Mouse (Mus musculus): ENCODE results near the gene Rpia. TPM values are rescaled to one million over a fixed set of nuclear protein-coding genes. Genes with fewer than 3 reads are reported as not detected.

Gene Rpia
- total RNA-seq, 2 experiments from 2014 or later = 13.1 to 14.0 TPM

- intact Hi-C loops (cut with DNase I) = no loop called here
- DNase-seq (ENCODE audit: extremely low spot score in 1 of 2, low spot score in 2 of 2) = no peak
- Histone ChIP-seq H3K4me3 (no peak overlapping the region), H3K27ac (no peak overlapping the region)
- TF ChIP-seq CTCF (IDR thresholded peaks at IDR 0.05) = no peak
Observed at GRCm38 (mm10) chr6:70821566-70821965, 29.5 kb upstream of the Rpia start.

GRCm38 (mm10) chr6:70815471-70815870 lies 23.4 kb upstream of the Rpia start:
- TF ChIP-seq CTCF (IDR thresholded peaks at IDR 0.05) = no peak
- Histone ChIP-seq H3K27ac (no peak overlapping the region), H3K4me3 (no peak overlapping the region)
- no peak for DNase-seq (ENCODE audit: extremely low spot score in 1 of 2, low spot score in 2 of 2)
- intact Hi-C loops (cut with DNase I) = no loop called here

DNA sequence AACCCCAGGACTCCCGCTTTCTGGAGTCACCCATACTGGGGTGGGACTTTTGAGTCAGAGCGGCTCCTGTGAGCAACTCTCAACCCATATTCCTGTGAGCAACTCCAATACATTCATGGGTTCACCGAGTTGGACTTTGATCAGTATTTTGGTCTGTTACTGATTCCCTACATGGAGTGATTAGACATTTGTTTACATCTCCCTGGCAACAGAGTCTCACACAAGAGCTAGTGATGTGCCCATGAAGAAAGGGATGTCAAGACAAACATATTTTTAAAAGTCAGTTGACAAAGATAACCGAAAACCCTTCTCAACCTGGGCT lies 22.6 kb upstream of the Rpia start:
- no peak for DNase-seq (ENCODE audit: extremely low spot score in 1 of 2, low spot score in 2 of 2)
- no peak for TF ChIP-seq CTCF (IDR thresholded peaks at IDR 0.05)
- H3K4me3 ChIP-seq = no peak overlapping the region
- intact Hi-C loops (cut with DNase I) = no loop called here
- no peak overlapping the region for H3K27ac ChIP-seq

DNA sequence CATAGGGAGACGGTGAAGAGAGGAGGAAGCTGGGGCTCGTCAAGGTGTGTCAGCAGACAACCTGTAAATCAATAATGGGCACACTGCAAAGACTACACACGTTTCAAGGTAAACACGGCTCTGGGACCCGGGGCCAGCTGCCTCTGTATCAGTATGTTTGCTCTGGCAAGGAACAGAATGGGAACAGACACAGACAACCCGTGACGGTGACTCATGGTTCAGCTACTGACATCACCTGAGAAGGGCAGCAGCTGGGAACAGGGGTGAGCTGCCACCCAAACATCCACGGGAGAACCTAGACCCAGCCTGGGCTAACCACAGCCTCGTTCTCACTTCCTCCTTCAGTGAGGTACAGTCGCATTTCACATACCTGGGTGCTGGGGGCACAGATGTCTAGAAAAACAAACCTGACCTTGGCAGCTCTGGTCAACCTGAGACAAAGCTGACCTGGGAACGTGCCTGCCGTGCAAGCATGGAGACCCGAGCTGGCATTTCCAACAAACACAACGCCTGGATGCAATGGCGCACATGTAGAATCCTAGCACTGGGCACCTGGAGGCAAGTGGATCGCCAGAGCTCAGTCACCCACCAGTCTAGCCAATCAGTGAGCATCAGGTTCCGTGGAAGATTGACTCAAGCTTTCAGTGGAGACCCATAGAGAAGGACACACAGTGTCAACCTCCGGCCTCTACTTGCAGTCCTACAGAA lies 22.0 kb upstream of the Rpia start:
- H3K27ac ChIP-seq = no peak overlapping the region
- DNase-seq (ENCODE audit: extremely low spot score in 1 of 2, low spot score in 2 of 2) = no peak
- TF ChIP-seq CTCF (IDR thresholded peaks at IDR 0.05) = no peak
- H3K4me3 ChIP-seq = no peak overlapping the region
- intact Hi-C loops (cut with DNase I) = loop anchor here (2.0 kb wide), 1 partner anchor 107 kb away; no protein-coding TSS in a partner anchor

DNA sequence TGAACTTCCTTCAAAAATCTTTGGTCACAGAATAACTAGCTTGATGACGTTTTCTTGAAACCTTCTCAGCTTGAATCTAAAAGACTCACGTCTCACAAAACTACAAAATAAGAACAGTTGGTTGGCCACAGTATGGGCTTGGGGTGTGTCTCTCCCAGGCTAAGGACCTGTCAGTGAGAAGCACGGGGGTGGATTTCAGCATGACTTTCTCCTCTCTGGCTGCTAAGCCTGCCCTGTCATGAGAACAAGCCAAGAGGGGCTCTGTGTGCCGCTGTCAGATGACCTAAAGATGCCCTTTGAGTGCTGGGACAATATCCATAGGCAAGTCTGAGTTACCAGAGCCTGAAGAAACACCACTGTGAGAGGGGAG lies 20.5 kb upstream of the Rpia start:
- DNase-seq (ENCODE audit: extremely low spot score in 1 of 2, low spot score in 2 of 2) = no peak
- intact Hi-C loops (cut with DNase I) = loop anchor here (1.0 to 2.0 kb wide), 2 partner anchors 69 to 108 kb away; no protein-coding TSS in a partner anchor
- Histone ChIP-seq H3K4me3 (no peak overlapping the region), H3K27ac (no peak overlapping the region)
- TF ChIP-seq CTCF (IDR thresholded peaks at IDR 0.05) = no peak

DNA sequence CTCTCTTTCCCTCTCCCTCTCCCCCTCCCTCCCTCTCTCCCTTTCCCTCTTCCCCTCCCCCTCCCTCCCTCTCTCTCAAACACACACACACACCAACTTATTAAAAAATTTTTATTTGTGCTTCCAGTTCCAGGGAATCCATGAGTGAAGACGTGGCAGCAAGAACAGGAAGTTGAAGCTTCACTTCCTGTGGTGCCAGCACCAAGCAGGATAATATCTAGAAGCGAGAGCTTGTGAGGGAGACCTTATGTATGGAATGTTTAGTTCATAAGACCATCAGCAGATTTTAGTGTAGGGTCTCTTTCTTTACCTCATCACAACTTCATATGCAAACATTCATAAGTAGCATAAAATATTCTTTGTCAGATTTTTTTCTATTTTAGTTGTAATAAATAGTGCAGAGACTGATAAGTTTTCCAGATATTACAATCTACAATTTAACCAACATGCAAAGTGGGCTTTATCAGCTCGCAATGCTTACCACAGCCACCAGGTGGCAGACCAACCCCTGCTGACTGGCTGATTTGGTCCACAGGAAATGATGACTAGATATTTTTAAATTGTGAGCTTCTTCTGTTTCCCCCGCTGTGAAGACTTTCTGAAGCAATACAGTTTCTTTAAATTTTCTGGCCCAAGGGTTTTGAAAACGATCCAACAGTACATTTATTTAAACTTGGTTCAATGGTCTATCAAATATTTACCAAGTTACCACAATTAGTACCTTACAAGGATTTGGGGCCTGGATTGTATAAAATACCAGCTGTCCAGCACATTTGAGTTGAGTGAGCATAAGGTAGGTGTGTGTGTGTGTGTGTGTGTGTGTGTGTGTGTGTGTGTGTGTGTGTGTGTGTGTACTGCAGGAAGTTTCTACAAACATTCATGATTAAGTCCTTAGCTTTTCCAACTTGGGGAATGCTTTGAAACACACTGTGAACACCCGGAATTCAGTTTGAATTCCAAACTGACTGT lies 19.8 kb upstream of the Rpia start:
- peak; percentile 78 to 85 for DNase-seq (ENCODE audit: extremely low spot score in 1 of 2, low spot score in 2 of 2)
- TF ChIP-seq CTCF (IDR thresholded peaks at IDR 0.05) = peak; percentile 98
- Histone ChIP-seq H3K27ac (no peak overlapping the region), H3K4me3 (no peak overlapping the region)
- intact Hi-C loops (cut with DNase I) = loop anchor here (1.0 to 2.0 kb wide), 2 partner anchors 69 to 109 kb away; no protein-coding TSS in a partner anchor

DNA sequence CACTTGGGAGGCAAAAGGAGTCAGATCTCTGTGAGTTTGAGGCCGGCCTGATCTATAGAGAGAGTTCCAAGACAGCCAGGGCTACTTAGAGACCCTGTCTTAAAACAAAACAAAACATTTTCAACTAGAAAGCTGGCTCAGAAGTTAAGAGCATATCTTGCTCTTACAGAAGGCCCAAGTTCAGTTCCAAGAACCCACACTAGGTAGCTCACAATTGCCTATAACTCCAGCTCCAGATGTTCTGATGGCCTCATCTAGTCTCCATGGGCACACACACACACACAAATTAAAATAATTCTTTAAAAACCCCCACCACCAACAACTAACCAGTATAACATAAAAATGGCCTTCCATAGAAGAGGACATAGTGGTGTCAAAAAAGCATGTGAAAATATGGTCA lies 18.5 kb upstream of the Rpia start:
- intact Hi-C loops (cut with DNase I) = no loop called here
- no peak for DNase-seq (ENCODE audit: extremely low spot score in 1 of 2, low spot score in 2 of 2)
- no peak for TF ChIP-seq CTCF (IDR thresholded peaks at IDR 0.05)
- H3K4me3 ChIP-seq = no peak overlapping the region
- no peak overlapping the region for H3K27ac ChIP-seq

- Histone ChIP-seq H3K27ac (no peak overlapping the region), H3K4me3 (no peak overlapping the region)
- intact Hi-C loops (cut with DNase I) = loop anchor here (2.0 to 10.0 kb wide), 2 partner anchors 318 to 598 kb away; no protein-coding TSS in a partner anchor
- DNase-seq (ENCODE audit: extremely low spot score in 1 of 2, low spot score in 2 of 2) = no peak
- TF ChIP-seq CTCF (IDR thresholded peaks at IDR 0.05) = no peak
Observed at GRCm38 (mm10) chr6:70806514-70806912, 14.5 kb upstream of the Rpia start.

- DNase-seq (ENCODE audit: extremely low spot score in 1 of 2, low spot score in 2 of 2) = peak; percentile 60 to 63
- peak; percentile 92 for TF ChIP-seq CTCF (IDR thresholded peaks at IDR 0.05)
- H3K4me3 ChIP-seq = no peak overlapping the region; the same call in 1 of the 2 replicates
- intact Hi-C loops (cut with DNase I) = loop anchor here (2.0 to 10.0 kb wide), 3 partner anchors 75 to 599 kb away; no protein-coding TSS in a partner anchor
- H3K27ac ChIP-seq = no peak overlapping the region
Observed at GRCm38 (mm10) chr6:70805820-70806513, 13.9 kb upstream of the Rpia start.

GRCm38 (mm10) chr6:70805267-70805666 lies 13.2 kb upstream of the Rpia start:
- intact Hi-C loops (cut with DNase I) = loop anchor here (2.0 to 10.0 kb wide), 2 partner anchors 76 to 600 kb away; no protein-coding TSS in a partner anchor
- peak; percentile 58 for TF ChIP-seq CTCF (IDR thresholded peaks at IDR 0.05)
- Histone ChIP-seq H3K4me3 (no peak overlapping the region), H3K27ac (no peak overlapping the region)
- peak; percentile 65 to 73 for DNase-seq (ENCODE audit: extremely low spot score in 1 of 2, low spot score in 2 of 2)

DNA sequence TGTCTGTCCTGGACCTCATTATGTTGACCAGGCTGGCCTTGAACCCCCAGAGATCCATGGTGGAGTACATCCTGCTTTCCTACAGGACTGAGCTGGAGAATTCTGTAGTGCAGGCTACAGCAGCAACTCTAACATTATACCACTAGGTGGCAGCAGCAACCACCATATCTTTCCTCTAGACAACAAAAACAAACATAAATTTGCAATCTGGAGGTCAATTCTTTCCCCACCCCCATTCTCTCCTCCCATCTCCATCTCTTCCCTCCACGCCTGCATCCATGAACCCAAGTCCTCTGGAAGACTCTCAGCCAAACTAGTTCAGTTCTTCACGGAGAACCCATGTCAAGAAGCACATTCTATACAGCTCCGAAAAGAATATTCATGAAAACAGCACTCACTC lies 12.6 kb upstream of the Rpia start:
- DNase-seq (ENCODE audit: extremely low spot score in 1 of 2, low spot score in 2 of 2) = no peak

More for the DNA sequence above, 12.6 kb upstream of the Rpia start:
- Histone ChIP-seq H3K4me3 (no peak overlapping the region), H3K27ac (no peak overlapping the region)
- TF ChIP-seq CTCF (IDR thresholded peaks at IDR 0.05) = peak; percentile 73
- intact Hi-C loops (cut with DNase I) = loop anchor here (2.0 to 10.0 kb wide), 2 partner anchors 76 to 600 kb away; no protein-coding TSS in a partner anchor

Data from left cerebral cortex, adult 2 months (tissue).